Mouse (Mus musculus) T-cell, adult 2 months (primary cell): ENCODE measurements around the gene Osbpl6.

Experiments used
- DNase-seq: peaks from one replicate; pipeline ENCODE4 v3.0.0; 2022; ENCODE audit warnings: low spot score

Osbpl6 gene

DNA sequence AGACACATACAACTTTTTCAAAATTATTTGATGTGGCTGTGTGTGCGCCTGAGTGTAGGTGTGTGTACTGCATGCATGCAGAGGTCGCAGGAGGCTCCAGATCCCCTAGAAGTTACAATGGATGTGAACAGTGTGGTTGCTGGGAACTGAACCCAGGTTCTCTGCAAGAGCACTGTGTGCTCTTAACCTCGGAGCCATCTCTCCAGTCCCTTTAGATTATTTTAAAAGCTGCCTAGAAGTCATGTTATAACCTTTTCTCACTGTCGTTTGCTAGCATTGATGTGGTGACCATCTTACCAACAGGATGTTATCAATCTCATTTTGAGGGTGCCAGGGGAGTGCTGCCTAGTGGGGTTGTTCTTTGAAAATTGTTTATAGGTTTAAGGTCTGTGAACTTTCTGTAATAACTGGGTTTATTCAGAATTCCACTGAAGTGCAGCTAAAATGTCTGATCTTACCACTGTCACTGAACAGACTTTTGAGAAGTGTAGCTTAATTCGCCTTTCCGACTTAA is 15.2 kb downstream of the Osbpl6 start:
- peak; percentile 59 for DNase-seq

- no peak for DNase-seq
These were observed 20.5 kb downstream of the Osbpl6 start for GRCm38 (mm10) chr2:76426816-76427215.

- DNase-seq, result no peak
These were observed 23.0 kb downstream of the Osbpl6 start for GRCm38 (mm10) chr2:76429318-76429717.

GRCm38 (mm10) chr2:76429855-76430254 is 23.5 kb downstream of the Osbpl6 start:
- no peak for DNase-seq

DNA sequence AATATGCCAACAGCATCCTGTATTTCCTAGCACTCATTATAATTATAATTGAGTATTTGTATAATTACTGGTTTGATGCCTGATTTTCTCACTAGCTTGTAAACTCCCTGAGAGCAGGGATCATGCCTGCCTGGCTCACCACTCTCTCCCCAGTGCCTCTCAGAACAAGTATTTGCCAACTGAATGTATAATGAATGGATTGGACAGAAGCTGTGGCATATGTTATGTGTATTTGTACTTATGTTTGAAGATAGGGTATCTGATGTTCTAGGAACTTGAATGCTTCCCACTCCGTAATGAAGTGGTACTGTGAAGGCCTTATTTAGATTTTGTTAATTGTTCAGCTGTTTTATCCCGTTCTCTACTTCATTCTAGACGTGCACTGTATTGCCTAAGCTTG is 24.2 kb downstream of the Osbpl6 start:
- no peak for DNase-seq

DNA sequence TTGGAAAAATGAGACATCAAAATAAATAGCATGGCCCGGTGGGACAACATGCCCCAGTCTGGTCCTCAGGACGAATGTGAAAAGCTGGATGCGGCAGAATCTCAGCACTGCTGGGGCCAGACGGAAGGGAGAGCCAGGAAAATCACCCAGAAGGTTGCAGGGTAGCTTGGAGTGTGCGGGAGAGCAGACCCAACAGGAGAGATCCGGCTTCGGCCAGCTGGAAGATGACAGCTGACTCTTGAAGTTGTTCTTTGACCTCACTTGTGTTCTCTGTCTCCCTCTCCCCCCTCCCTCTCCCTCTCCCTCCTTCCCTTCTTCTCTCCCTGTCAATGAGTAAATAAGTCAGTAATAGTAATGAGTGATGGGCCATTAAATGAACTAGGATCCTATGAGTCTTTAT is 27.9 kb downstream of the Osbpl6 start:
- DNase-seq, result no peak

- DNase-seq, result no peak
These were observed 29.4 kb downstream of the Osbpl6 start for GRCm38 (mm10) chr2:76435667-76436239.

GRCm38 (mm10) chr2:76437372-76437771 is 31.1 kb downstream of the Osbpl6 start:
- no peak for DNase-seq

- no peak for DNase-seq
These were observed 33.2 kb downstream of the Osbpl6 start for GRCm38 (mm10) chr2:76439540-76439939.

GRCm38 (mm10) chr2:76442086-76442485 is 35.8 kb downstream of the Osbpl6 start:
- no peak for DNase-seq

- no peak for DNase-seq
These were observed 43.6 kb downstream of the Osbpl6 start for GRCm38 (mm10) chr2:76449836-76450355.

DNA sequence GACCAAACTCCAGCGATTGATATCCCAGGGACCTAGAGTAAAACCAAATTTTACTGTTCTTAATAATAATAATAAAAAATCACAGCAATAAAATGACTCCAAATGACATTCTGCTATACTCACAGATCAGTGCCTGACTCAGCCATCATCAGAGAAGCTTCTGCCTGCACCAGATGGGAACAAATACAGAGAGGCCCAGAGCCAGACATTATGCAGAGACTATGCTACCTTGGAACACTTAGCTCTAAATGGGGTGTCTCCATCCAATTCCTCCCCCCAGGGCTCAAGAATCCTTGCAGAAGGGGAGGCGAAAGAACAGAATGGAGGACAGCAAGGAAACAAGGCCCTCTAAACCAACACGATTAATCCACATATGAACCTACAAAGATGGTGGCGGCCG is 60.4 kb downstream of the Osbpl6 start:
- no peak for DNase-seq

- DNase-seq, result no peak
These were observed 61.9 kb downstream of the Osbpl6 start for GRCm38 (mm10) chr2:76468204-76468603.

GRCm38 (mm10) chr2:76469091-76469750 is 62.9 kb downstream of the Osbpl6 start:
- DNase-seq, result no peak

- DNase-seq, result no peak
These were observed 63.4 kb downstream of the Osbpl6 start for GRCm38 (mm10) chr2:76469751-76470099.

GRCm38 (mm10) chr2:76470391-76470790 is 64.1 kb downstream of the Osbpl6 start:
- DNase-seq, result no peak

GRCm38 (mm10) chr2:76475788-76476187 is 69.5 kb downstream of the Osbpl6 start:
- no peak for DNase-seq

DNA sequence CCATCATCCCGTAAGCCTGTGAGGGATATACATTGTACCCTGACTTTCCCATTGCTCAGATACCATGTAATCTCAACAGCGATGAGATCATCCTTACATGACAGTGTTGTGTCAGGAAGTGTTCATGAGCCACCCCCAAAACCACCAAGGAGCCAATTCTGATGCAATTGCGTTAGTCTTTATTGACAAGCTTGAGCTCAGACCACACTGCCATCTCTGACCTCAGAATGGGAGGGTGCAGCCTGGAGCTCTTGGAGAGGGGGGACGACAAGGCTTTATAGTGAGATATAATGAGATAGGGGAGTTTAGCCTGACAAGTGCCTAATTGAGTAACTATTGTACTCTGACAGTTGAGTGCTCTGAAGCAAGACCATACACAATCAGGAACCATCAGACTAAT is 82.5 kb downstream of the Osbpl6 start:
- DNase-seq, result no peak

DNA sequence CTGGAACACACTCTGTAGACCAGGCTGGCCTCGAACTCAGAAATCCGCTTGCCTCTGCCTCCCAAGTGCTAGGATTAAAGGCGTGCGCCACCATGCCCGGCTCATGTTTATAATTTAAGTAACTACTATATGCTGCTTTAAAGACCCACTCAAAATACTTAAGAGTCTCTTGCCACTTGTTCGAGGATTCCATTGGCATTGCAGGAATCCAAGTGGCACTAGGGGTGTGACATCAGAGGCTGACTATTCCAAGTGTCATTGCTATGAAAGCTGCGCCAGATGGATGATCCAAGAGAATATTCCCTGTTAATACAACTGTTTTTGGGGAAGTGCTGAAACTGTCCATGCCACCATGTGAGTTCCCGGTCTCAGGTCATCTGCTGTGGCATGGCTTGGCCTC is 83.9 kb downstream of the Osbpl6 start:
- no peak for DNase-seq

GRCm38 (mm10) chr2:76491371-76491770 is 85.1 kb downstream of the Osbpl6 start:
- DNase-seq, result no peak

- DNase-seq, result no peak
These were observed 85.9 kb downstream of the Osbpl6 start for GRCm38 (mm10) chr2:76492224-76492623.

DNA sequence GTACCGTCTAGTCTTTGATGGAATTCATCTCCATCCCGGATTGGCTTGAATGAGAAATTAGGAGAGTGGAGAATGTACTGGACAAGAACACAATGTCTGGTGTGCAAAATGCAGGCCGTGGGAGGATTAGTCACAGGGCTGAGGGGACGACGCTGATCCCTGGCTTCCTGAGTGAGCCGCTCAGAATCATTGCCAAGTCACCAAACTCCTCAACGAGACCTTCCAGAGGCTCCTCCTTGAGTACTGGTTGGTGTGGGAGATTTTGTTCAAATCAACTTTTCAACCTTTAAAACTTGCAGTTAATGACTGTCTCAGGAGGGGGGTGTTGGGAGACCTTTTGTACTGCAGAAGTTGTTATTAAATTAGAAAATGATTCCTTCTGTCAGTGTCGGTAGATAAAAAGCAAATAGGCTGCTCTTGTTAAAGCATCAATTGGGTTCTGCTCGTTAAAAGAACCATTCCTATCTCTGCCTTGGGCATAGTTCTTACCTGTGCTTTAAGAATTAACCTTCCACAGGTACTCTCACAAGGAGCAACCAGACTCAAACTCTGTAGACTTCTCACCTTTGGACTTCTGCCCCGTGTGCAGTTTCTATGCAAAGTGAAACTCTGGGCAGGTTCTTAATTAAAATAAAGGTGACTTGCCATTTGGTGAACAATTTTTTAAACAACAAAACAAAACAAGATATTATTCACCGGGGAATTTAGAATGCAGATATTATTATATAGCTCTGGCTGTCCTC is 89.9 kb downstream of the Osbpl6 start:
- DNase-seq, result no peak

- no peak for DNase-seq
These were observed 90.4 kb downstream of the Osbpl6 start for GRCm38 (mm10) chr2:76496749-76497140.
